Mouse (Mus musculus) MEL (cell line): ENCODE measurements around the gene Irs3. TPM values are rescaled to one million over a fixed set of nuclear protein-coding genes. Genes with fewer than 3 reads are reported as not detected.

Experiments
- DNase-seq: peaks from one replicate; pipeline ENCODE4 v3.0.0; 2011; ENCODE audit warnings: low read depth, low spot score
- H3K27ac ChIP-seq: 2 replicates; pipeline ENCODE4 v1.5.1; 2012; ENCODE audit warnings: low read depth, mild to moderate bottlenecking, control low read depth, low read length, moderate library complexity; ENCODE audit not compliant: control insufficient read depth
- H3K27me3 ChIP-seq, 2 experiments: fragments of 150-350 bp in 1 of 2; sonication (generic) in 1 of 2; 2 replicates each; pipeline ENCODE4 v1.6.1; 2012; ENCODE audit warnings: low read length in 2 of 2, mild to moderate bottlenecking in 2 of 2, improper control_type of control experiment in 1 of 2, moderate library complexity in 1 of 2; ENCODE audit not compliant: insufficient read depth in 2 of 2, control insufficient read depth in 1 of 2
- H3K36me3 ChIP-seq, 2 experiments: 2 replicates each; pipeline ENCODE4 v1.6.1; 2012 to 2014; ENCODE audit warnings: low read length in 2 of 2, improper control_type of control experiment in 1 of 2, inconsistent platforms in 1 of 2, mild to moderate bottlenecking in 1 of 2; ENCODE audit not compliant: insufficient read depth in 2 of 2, control insufficient read depth in 1 of 2
- H3K4me1 ChIP-seq, 2 experiments: fragments of 150-350 bp in 1 of 2; sonication (generic) in 1 of 2; 2 replicates each; pipeline ENCODE4 v1.6.1; 2012; ENCODE audit warnings: low read length in 2 of 2, improper control_type of control experiment in 1 of 2, mild to moderate bottlenecking in 1 of 2; ENCODE audit not compliant: insufficient read depth in 2 of 2, control insufficient read depth in 1 of 2
- H3K4me3 ChIP-seq, 2 experiments: fragments of 150-350 bp in 1 of 2; sonication (generic) in 1 of 2; 2 replicates each; pipeline ENCODE4 v1.5.1; 2012; ENCODE audit warnings: low read depth in 2 of 2, low read length in 2 of 2, mild to moderate bottlenecking in 2 of 2, moderate library complexity in 2 of 2, control low read depth in 1 of 2, improper control_type of control experiment in 1 of 2; ENCODE audit not compliant: control insufficient read depth in 1 of 2, insufficient read depth in 1 of 2
- H3K79me2 ChIP-seq: 2 replicates; pipeline ENCODE4 v1.6.1; 2012; ENCODE audit warnings: mild to moderate bottlenecking, low read length, moderate library complexity; ENCODE audit not compliant: control insufficient read depth, poor library complexity, insufficient read depth
- H3K9ac ChIP-seq: 2 replicates; pipeline ENCODE4 v1.6.1; 2012; ENCODE audit warnings: low read depth, mild to moderate bottlenecking, control low read depth, low read length, moderate library complexity; ENCODE audit not compliant: control insufficient read depth, poor library complexity, severe bottlenecking
- H3K9me3 ChIP-seq: fragments of 150-350 bp; sonication (generic); replicated peaks from 2 replicates; pipeline ENCODE4 v1.6.1; 2012; ENCODE audit warnings: mild to moderate bottlenecking, low read length, improper control_type of control experiment, moderate library complexity; ENCODE audit not compliant: insufficient read depth
- BHLHE40 ChIP-seq: IDR thresholded peaks from 2 replicates; pipeline ENCODE4 v1.6.1; 2012; ENCODE audit warnings: low read depth, mild to moderate bottlenecking, inconsistent platforms, low read length, improper control_type of control experiment, borderline replicate concordance
- ELF1 ChIP-seq: IDR thresholded peaks from 2 replicates; pipeline ENCODE4 v1.6.1; 2014; ENCODE audit warnings: low read depth, mild to moderate bottlenecking, inconsistent platforms, low read length, improper control_type of control experiment, moderate library complexity
- EP300 ChIP-seq, 2 experiments: IDR thresholded peaks; 2 replicates each; pipeline ENCODE4 v1.6.1; 2011; ENCODE audit warnings: improper control_type of control experiment in 2 of 2, low read length in 2 of 2, low read depth in 1 of 2, mild to moderate bottlenecking in 1 of 2
- ETS1 ChIP-seq: IDR thresholded peaks from 2 replicates; pipeline ENCODE4 v1.6.1; 2012; ENCODE audit warnings: low read depth, mild to moderate bottlenecking, inconsistent platforms, low read length, improper control_type of control experiment, moderate library complexity
- GATA1 ChIP-seq: IDR thresholded peaks from 2 replicates; pipeline ENCODE4 v1.6.1; 2011; ENCODE audit warnings: low read depth, low read length, improper control_type of control experiment
- MAX ChIP-seq: IDR thresholded peaks from 2 replicates; pipeline ENCODE4 v1.6.1; 2011; ENCODE audit warnings: low read length, improper control_type of control experiment
- MXI1 ChIP-seq: IDR thresholded peaks from 2 replicates; pipeline ENCODE4 v1.6.1; 2011; ENCODE audit warnings: mild to moderate bottlenecking, low read depth, low read length, improper control_type of control experiment
- MYB ChIP-seq: IDR thresholded peaks from 2 replicates; pipeline ENCODE4 v1.6.1; 2011; ENCODE audit warnings: mild to moderate bottlenecking, low read depth, low read length, improper control_type of control experiment
- RAD21 ChIP-seq: IDR thresholded peaks from 2 replicates; pipeline ENCODE4 v1.6.1; 2011; ENCODE audit warnings: mild to moderate bottlenecking, low read depth, low read length, improper control_type of control experiment
- RCOR1 ChIP-seq: IDR thresholded peaks from 2 replicates; pipeline ENCODE4 v1.6.1; 2012; ENCODE audit warnings: low read depth, mild to moderate bottlenecking, inconsistent platforms, low read length, improper control_type of control experiment
- SMC3 ChIP-seq: IDR thresholded peaks from 2 replicates; pipeline ENCODE4 v1.6.1; 2011; ENCODE audit warnings: low read depth, low read length, improper control_type of control experiment
- TAL1 ChIP-seq: IDR thresholded peaks from 2 replicates; pipeline ENCODE4 v1.6.1; 2012; ENCODE audit warnings: mild to moderate bottlenecking, inconsistent platforms, low read length, moderate library complexity, mixed read lengths
- TBP ChIP-seq: IDR thresholded peaks from 2 replicates; pipeline ENCODE4 v1.8.0; 2011; ENCODE audit warnings: low read depth, low read length, improper control_type of control experiment
- UBTF ChIP-seq: IDR thresholded peaks from 2 replicates; pipeline ENCODE4 v1.6.1; 2012; ENCODE audit warnings: low read depth, mild to moderate bottlenecking, inconsistent platforms, low read length, improper control_type of control experiment, moderate library complexity, borderline replicate concordance; ENCODE audit not compliant: insufficient read depth
- ZNF384 ChIP-seq: IDR thresholded peaks from 2 replicates; pipeline ENCODE4 v1.6.1; 2012; ENCODE audit warnings: low read depth, mild to moderate bottlenecking, inconsistent platforms, low read length, improper control_type of control experiment
- polyA plus RNA-seq, 2 experiments: library from polyadenylated mRNA; stranded (reverse) in 1 of 2; unstranded in 1 of 2; fragments of >175 nt in 1 of 2; fragments of >200 nt in 1 of 2; gene quantifications; 2 replicates each; pipeline versions ENCODE4 v1.2.1 to v1.2.4; 2012; ENCODE audit warnings: low replicate concordance in 2 of 2, low read depth in 1 of 2; ENCODE audit not compliant: insufficient read length in 2 of 2, insufficient read depth in 1 of 2, missing spikeins in 1 of 2
- total RNA-seq: library from RNA; depleted of rRNA; stranded (reverse); fragments of 300-350 nt; gene quantifications from 2 replicates; pipeline ENCODE4 v1.2.3, GENCODE M21; 2012

Irs3 gene
- total and polyA plus RNA-seq, 3 experiments = not detected

- TF ChIP-seq RAD21 (no peak), SMC3 (no peak), MXI1 (no peak), UBTF (no peak)
Measured at GRCm38 (mm10) chr5:137628498-137629305, 16.8 kb downstream of the Irs3 start, which contains the start of the genes Fbxo24, Lrch4 and Gm20605 (continued).

- peak; percentile 58 for DNase-seq
- peaks cover 28% of the 10 kb centered on the region for H3K79me2 ChIP-seq
- H3K36me3 ChIP-seq = peaks cover 0 to 36% of the 10 kb centered on the region in 2 experiments; a peak in 2 of 4 replicates
- no peaks in the 10 kb centered on the region for H3K27me3 ChIP-seq
- H3K9ac ChIP-seq = peak overlapping the region; percentile 83
- no peaks in the 10 kb centered on the region for H3K9me3 ChIP-seq
- peak overlapping the region; percentile 57 to 90 for H3K4me3 ChIP-seq
- peak overlapping the region; percentile 71 for H3K27ac ChIP-seq
- peaks cover 6 to 42% of the 10 kb centered on the region in 2 experiments for H3K4me1 ChIP-seq
- TF ChIP-seq MXI1 (peak; percentile 43; the same call in 1 of the 2 replicates), RCOR1 (peak; percentile 18; the same call in 1 of the 2 replicates), MAX (peak; percentile 28; the same call in 1 of the 2 replicates), ZNF384 (no peak), MYB (no peak), TBP (no peak), TAL1 (no peak)
Measured at GRCm38 (mm10) chr5:137627991-137628390, 17.5 kb downstream of the Irs3 start.

- Histone ChIP-seq H3K79me2 (peaks cover under 1% of the 10 kb centered on the region; the same call in 1 of the 2 replicates), H3K9ac (peak overlapping the region; percentile 66), H3K9me3 (no peaks in the 10 kb centered on the region), H3K36me3 (peaks cover 0 to 21% of the 10 kb centered on the region in 2 experiments; a peak in 2 of 4 replicates), H3K27me3 (no peaks in the 10 kb centered on the region), H3K4me3 (peak overlapping the region in 1 of 2 experiments; percentile 12; a peak in 1 of 4 replicates), H3K27ac (peak overlapping the region; percentile 75), H3K4me1 (peaks cover 2 to 16% of the 10 kb centered on the region in 2 experiments)
- peak; percentile 59 for DNase-seq
- TF ChIP-seq TAL1 (no peak), ZNF384 (peak; percentile 66), EP300 (IDR thresholded peaks at IDR 0.05; ENCODE audit: low read depth in 1 of 2, low read length in 2 of 2) (peak; percentile 22 to 24; a peak in 2 of 4 replicates), ETS1 (0 out of 2 replicates have a peak, but pooled peaks have one; percentile 13), BHLHE40 (no peak), ELF1 (peak; percentile 57; the same call in 1 of the 2 replicates), GATA1 (peak; percentile 35; the same call in 1 of the 2 replicates)
- TF ChIP-seq, all 39 proteins: peak for 5
Measured at GRCm38 (mm10) chr5:137623937-137624530, 21.5 kb downstream of the Irs3 start.
